Comparison of ENCODE assay signal across 28 mouse cellular contexts in genomic region chr11:73105246-73105645, GRCm38 (mm10). TPM values are rescaled to one million over a fixed set of nuclear protein-coding genes. Genes with fewer than 3 reads are reported as not detected.
"Had no signal": no experiment of that assay in that cellular context is flagged by ENCODE, and none has a peak within 500 bp of the region (broad histone marks: within the 10 kb centered on the region; RNA-seq: fewer than 3 reads in every experiment).

No protein-coding gene starts in this region.

- H3K27me3 ChIP-seq: heart, embryonic 12.5 days; hindbrain, embryonic 12.5 days; hindbrain, embryonic 15.5 days; kidney, embryonic 15.5 days; limb, embryonic 13.5 days; limb, embryonic 15.5 days had no signal

- H3K4me3 ChIP-seq: gastrocnemius, adult 2 months; heart, embryonic 10.5 days; heart, embryonic 12.5 days; hindbrain, embryonic 10.5 days; hindbrain, embryonic 12.5 days; hindbrain, embryonic 15.5 days; kidney, embryonic 15.5 days; limb, embryonic 13.5 days; limb, embryonic 15.5 days; liver, embryonic 12.5 days had no signal

- ATAC-seq: hindbrain, postnatal 0 days; intestine, embryonic 16.5 days; liver, embryonic 12.5 days had no signal

- DNase-seq: gastrocnemius, adult 2 months; gastrocnemius, postnatal 10 days; gastrocnemius, postnatal 25 days; heart, adult 18-20 months; heart, postnatal 10 days; heart, postnatal 4 days; kidney, adult 11 months; kidney, adult 2 months; kidney, adult 9 months; kidney, postnatal 14 days; kidney, postnatal 36 days; layer of hippocampus, adult 9-11 months; layer of hippocampus, postnatal 36 days; left cerebral cortex, postnatal 4 days had no signal

- H3K9ac ChIP-seq: heart, embryonic 12.5 days; hindbrain, embryonic 12.5 days; hindbrain, embryonic 15.5 days; kidney, embryonic 15.5 days; limb, embryonic 13.5 days; limb, embryonic 15.5 days; liver, embryonic 12.5 days; liver, embryonic 14.5 days had no signal

- H3K27ac ChIP-seq: gastrocnemius, adult 2 months; heart, embryonic 10.5 days; hindbrain, embryonic 10.5 days; hindbrain, embryonic 12.5 days; hindbrain, embryonic 15.5 days; hindbrain, postnatal 0 days; kidney, embryonic 15.5 days; kidney, postnatal 0 days; limb, embryonic 13.5 days; limb, embryonic 15.5 days; liver, embryonic 12.5 days; liver, embryonic 14.5 days had no signal

- H3K4me1 ChIP-seq: hindbrain, embryonic 10.5 days; hindbrain, embryonic 12.5 days; hindbrain, embryonic 15.5 days; kidney, embryonic 15.5 days; limb, embryonic 13.5 days; limb, embryonic 15.5 days had no signal

- H3K36me3 ChIP-seq: heart, embryonic 10.5 days; heart, embryonic 12.5 days; hindbrain, embryonic 10.5 days; hindbrain, embryonic 12.5 days; hindbrain, embryonic 15.5 days; kidney, embryonic 15.5 days; limb, embryonic 13.5 days; limb, embryonic 15.5 days; liver, embryonic 12.5 days had no signal

- H3K4me2 ChIP-seq: heart, embryonic 12.5 days; hindbrain, embryonic 12.5 days; hindbrain, embryonic 15.5 days; kidney, embryonic 15.5 days; limb, embryonic 13.5 days; limb, embryonic 15.5 days; liver, embryonic 12.5 days had no signal

- H3K9me3 ChIP-seq: heart, embryonic 10.5 days; heart, embryonic 12.5 days; hindbrain, embryonic 10.5 days; hindbrain, embryonic 12.5 days; hindbrain, embryonic 15.5 days; kidney, embryonic 15.5 days; limb, embryonic 13.5 days; limb, embryonic 15.5 days; liver, embryonic 12.5 days had no signal

RNA-seq across cellular contexts. Expression of gene P2rx5, which starts 55.0 kb away (rescaled TPM):
- polyA plus RNA-seq: intestine, embryonic 14.5 days; intestine, embryonic 16.5 days had no signal
